Mouse (Mus musculus) CH12F3 (cell line): Measurements from ENCODE around the gene Thbs3.

Experiments
- in situ Hi-C: fragments of 300-500 bp; cut with MboI; formaldehyde crosslinking; loops from 2 replicates; pipeline ENCODE4 v1.14.3; 2020; ENCODE audit warnings: low sequenced_read_pairs

The Thbs3 gene

GRCm38 (mm10) chr3:89226900-89227299 is 11.9 kb downstream of the Thbs3 start, which contains the start of gene Mtx1:
TSS of gene Mtx1 (minus strand) at chr3:89227088.
- in situ Hi-C loops: no loop called here

GRCm38 (mm10) chr3:89227307-89228179 is 12.6 kb downstream of the Thbs3 start:
- in situ Hi-C loops: no loop called here

- in situ Hi-C loops: no loop called here
Measured at GRCm38 (mm10) chr3:89228180-89228549, 13.2 kb downstream of the Thbs3 start.

- in situ Hi-C loops: no loop called here
Measured at GRCm38 (mm10) chr3:89228836-89229235, 13.9 kb downstream of the Thbs3 start, which contains the start of gene Muc1. TSS of gene Muc1 (plus strand) at chr3:89229057.

DNA sequence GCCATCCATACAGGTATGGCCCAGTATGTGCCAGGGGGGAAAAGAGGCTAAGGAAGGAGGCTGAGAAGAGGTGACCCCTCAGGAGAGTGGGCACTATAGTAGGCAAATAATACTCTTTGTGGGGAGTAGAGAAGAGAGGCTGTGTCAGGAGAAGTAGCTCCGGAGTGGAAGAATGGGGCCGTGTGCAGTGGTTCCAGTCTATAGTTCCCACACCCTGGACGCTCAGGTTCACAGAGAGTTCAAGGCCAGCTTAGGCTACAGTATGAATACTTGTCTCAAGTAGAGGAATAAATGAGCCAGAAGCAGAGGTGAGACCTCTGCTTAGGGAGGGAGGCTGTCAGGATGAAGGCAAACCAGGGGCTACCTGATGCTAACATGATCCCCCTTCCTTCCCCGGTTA is 14.3 kb downstream of the Thbs3 start:
- in situ Hi-C loops: no loop called here

GRCm38 (mm10) chr3:89230561-89230960 is 15.6 kb downstream of the Thbs3 start:
- in situ Hi-C loops: no loop called here

DNA sequence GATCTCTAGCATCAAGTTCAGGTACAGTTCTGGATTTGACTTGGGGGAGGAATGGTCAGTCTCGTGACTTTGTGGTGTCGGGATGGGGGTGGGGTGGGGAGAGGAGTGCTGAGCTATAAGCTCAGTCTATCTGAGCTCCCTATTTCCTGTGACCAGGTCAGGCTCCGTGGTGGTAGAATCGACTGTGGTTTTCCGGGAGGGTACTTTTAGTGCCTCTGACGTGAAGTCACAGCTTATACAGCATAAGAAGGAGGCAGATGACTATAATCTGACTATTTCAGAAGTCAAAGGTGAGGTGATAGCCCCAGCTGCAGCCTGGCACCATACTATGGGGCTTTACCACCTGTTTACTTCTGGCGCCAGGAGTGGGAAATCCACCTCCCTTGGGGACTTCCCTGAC is 16.4 kb downstream of the Thbs3 start:
- in situ Hi-C loops: no loop called here

GRCm38 (mm10) chr3:89231772-89232275 is 16.8 kb downstream of the Thbs3 start:
- in situ Hi-C loops: no loop called here

GRCm38 (mm10) chr3:89232614-89233013 is 17.6 kb downstream of the Thbs3 start:
- in situ Hi-C loops: no loop called here

DNA sequence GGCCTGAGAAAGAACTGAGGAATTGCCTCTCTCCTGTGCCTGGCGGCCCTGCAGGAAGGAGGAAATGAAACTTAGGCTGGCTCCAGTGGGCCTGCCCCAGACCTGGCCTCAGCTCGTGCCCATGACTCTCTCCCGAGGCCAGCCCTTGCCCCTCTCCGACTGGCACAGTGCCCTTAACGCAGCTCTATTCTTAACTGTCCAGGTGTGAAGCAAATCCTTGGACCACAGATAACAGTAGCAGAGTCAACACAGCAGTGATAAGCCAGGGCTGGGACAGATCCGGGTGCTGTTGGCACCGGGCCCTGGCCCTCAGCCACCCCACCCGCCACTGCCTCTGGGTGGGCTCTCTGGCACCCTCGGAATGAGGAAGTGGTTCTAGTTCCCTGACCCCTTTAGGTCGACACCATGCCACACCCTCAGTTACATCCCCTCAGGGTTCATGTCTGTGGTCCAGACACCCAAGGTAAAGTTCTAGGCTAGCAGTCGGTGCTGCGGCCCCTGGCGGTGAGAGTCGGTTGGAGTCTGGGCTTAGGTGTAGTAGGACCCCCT is 18.7 kb downstream of the Thbs3 start:
- in situ Hi-C loops: no loop called here

GRCm38 (mm10) chr3:89236516-89236915 is 21.5 kb downstream of the Thbs3 start:
- in situ Hi-C loops: no loop called here

GRCm38 (mm10) chr3:89237682-89238081 is 22.7 kb downstream of the Thbs3 start:
- in situ Hi-C loops: no loop called here

DNA sequence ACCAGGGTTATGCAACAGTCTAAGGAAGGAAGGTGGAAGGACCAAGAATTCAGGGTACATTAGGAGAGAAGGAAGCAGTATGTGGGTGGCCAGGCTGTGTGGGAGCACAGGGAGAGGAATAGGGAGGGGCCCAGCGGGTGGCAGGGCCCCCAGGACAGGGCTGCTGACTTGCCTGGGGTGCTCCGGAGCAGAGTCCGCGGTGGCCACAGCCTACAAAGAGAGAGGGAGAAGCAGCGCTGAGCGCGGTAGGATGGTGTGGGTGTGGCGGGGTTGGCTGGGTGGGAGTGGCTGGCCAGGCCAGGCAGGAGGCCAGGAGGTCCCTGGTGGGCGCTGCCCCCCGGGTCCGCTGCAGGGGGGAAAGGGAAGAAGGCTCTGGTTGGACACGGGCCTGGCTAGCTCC is 23.5 kb downstream of the Thbs3 start:
- in situ Hi-C loops: no loop called here

DNA sequence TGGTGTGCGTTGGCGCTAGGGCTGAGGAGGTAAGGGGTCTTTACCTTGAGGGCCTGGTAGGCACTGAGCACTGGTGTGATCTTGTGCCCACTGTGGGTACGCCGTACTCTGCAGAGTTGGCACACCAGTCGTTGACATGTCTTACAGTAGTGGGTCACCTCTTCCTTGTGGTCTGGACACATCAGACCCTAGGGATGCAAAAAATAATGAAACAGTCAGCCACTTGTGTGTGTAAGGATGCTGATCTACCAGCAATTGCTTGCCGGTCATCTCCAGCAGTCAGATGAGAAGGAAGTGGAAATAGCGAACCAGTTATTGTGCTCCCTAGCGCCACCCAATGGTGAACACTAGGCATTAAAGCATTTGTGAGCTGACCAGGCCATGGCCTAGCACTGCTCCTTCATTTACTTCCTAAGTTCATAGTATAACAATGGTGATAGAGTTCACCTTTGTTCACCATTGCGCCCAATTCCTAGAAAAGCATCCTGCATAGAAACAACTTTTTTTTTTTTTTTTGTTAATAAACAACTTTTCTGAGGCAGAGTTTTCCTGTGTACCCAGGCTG is 27.4 kb downstream of the Thbs3 start:
- in situ Hi-C loops: no loop called here

GRCm38 (mm10) chr3:89243609-89244008 is 28.6 kb downstream of the Thbs3 start:
- in situ Hi-C loops: no loop called here

GRCm38 (mm10) chr3:89244158-89244981 is 29.4 kb downstream of the Thbs3 start:
- in situ Hi-C loops: no loop called here

GRCm38 (mm10) chr3:89244982-89245687 is 30.2 kb downstream of the Thbs3 start:
- in situ Hi-C loops: loop anchor here (5.0 kb wide), 1 partner anchor 37 kb away; the partner anchor contains the start of gene Efna1

- in situ Hi-C loops: loop anchor here (5.0 kb wide), 1 partner anchor 37 kb away; the partner anchor contains the start of gene Efna1
Measured at GRCm38 (mm10) chr3:89245688-89246171, 30.8 kb downstream of the Thbs3 start, which contains the start of gene Krtcap2. TSS of gene Krtcap2 (plus strand) at chr3:89245966.

- in situ Hi-C loops: loop anchor here (5.0 kb wide), 1 partner anchor 36 kb away; the partner anchor contains the start of gene Efna1
Measured at GRCm38 (mm10) chr3:89246261-89247100, 31.5 kb downstream of the Thbs3 start, which contains the start of gene Trim46. TSS of gene Trim46 (minus strand) at chr3:89246309.
